Mouse (Mus musculus) ovary, postnatal 10 days (tissue): Measurements from ENCODE around the gene Raver1.
A peak's percentile ranks its signal among the peaks of the same experiment; 100 is the strongest.

Experiments
- DNase-seq: peaks from one replicate; pipeline ENCODE4 v3.0.0; 2022; ENCODE audit warnings: low spot score

Raver1 gene

DNA sequence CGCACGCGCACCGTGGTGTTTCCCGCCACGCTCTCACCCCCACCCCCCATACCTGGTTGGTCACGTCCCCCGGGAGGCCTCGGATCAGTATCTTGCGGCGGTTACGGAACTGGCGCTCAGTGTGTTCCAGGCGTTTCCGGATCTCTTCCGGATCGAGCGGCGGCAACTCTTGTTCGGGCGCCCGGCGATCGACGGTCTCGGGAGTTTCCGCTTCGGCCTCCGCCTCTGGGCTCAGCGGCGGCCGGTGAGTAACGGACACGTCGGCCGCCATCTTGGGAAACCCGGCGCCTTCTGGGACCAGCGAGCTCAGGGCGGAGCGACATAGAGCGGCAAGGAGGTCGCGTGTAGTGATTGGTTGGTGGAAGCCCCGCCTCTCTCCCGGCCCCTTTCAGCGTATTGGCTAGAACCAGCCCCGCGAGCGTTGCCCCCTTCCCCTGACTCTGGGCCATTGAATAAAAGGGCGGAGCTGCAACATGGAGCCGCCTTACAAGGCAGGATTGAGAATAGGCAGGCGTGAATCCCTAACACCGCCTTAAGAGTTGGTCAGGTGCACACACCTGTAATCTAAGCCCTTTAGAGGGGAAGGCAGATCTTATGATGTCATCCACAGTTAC is at the start of gene Raver1, which contains the start of gene Gm38431:
TSS of gene Raver1 (minus strand) at position 302 of the 614 bp plus-strand sequence.
TSS of gene Gm38431 (minus strand) at position 291 of the 614 bp plus-strand sequence.
- DNase-seq = peak; percentile 84

DNA sequence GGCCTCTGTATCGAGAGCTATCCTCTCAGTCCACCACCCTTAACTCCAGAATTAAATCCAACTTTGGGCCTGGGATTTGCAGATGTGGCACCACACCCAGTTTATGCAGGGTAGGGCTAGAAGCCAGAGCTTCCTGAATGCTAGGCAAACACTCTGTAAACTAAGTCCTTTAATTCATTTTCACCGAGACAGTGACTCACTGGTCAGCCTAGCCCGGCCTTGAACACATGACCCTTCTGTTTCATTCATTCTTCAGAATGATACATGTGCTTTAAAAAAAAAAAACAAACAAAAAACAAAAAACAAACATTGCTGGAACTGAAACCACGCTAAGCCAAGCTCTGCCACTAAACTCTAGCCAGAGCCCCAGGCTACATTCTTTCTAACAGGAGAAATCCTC is 46.6 kb upstream of the Raver1 start:
- no peak for DNase-seq

DNA sequence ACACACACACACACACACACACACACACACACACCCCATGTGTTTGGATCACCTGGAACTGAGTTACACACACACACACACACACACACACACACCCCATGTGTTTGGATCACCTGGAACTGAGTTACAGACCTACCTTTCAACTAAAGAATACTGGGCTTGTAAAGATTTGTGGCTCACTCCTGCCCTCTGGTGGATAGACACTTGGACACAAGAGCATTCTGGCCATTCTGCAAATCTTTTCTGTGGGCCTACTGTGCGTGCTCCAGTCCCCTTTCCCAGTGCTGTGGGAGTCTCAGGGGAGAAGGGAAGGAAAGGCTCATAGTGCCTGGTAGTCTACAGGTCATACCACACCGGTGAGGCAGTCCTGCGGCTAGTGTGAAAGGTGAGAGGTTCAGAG is 45.4 kb upstream of the Raver1 start:
- no peak for DNase-seq

DNA sequence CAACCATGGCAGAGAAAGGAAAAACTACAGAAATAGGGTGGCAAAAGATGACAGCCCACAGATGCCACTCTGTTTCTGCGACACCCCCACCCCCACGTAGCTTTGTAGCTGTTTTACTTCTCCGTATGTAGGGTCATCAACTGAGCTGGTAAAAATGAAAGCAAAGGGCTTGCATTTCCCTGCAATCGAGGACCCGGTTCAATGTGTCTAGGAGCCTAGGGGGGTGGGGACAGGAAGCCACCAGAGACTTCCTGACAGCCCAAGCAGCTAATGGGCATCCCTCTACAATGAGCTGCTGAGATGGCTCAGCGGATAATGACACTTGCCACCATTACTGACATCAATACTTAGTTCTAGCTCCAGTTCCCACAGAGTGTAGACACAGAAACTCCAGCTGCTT is 44.6 kb upstream of the Raver1 start:
- no peak for DNase-seq

DNA sequence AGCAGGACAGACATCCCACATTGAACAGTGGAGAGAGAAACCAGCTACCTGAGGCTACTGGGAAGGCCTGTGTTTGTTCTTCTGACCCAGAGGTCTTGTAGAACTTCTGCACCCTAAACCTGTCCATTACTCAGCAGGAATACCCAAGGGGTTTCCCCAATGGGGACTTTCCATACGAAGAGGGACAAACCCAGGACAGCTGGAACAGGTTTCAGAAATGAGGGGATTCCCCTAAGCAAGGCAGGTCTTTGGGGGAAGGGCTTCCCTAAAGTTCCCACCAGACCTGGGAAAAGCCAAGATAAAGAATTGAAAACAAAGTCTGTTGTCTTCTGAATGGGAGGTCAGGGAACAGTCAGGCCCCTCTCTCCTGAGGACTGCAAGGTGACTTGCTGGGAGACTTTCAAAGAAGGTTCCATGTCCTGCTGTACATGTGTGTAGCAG is 44.2 kb upstream of the Raver1 start:
- no peak for DNase-seq

DNA sequence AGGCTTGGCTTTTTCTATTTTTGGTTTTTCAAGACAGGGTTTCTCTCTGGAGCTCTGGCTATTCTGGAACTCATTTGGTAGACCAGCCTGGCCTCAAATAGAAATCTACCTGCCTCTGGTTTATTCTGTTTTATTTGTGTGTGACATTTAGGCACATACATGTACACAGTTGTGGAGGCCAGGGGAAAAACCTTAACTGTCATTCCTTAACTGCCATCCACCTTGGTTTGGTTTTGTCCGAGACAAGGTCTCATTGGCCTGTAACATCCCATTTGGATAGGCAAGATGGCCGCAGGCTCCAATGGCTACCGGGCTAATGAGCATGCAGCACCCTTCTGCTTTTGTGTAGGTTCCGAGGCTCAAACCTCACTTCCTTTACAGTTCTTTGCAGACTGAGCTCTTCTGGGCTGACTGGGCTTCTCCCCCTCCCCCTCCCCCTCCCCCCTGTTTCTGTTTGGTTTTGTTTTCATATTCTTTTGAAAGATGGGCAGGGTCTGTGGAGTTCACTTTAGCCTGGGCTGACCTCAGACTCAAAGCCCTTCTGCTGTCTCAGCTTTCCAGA is 43.6 kb upstream of the Raver1 start:
- DNase-seq = no peak

DNA sequence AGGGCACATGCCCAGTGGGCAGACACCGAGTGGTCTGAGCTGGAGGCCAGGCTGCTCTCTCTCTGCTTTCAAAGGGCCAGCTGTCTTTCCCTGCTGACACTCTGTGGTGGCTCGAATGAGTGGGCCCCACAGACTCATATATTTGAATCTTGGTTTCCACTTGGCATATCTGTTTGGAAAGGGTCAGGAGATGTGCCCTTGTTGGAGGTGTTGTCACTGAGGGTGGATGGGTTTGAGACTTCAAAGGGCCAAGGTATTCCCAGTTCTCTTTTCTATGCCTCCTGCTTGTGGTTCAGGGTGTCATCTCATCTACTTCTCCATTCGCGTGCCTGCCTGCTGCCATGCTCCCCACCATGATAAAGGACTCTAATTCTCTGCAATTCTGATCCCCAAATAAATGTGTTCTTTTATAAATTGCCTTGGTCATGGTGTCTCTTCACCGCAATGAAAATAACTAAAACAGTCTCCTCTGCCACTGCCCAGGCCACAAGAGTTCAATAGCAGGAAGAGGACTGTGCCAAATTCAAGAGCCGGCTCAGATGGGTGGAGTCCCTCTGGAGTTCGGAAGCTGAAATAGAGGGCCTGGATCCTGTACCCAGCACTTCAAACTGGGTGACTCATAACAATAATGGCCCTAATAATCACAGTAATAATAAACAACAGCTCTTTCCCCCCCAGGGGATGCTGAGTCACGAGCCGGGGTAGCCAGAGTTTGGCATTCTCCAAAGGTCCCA is 43.0 kb upstream of the Raver1 start:
- DNase-seq = no peak

DNA sequence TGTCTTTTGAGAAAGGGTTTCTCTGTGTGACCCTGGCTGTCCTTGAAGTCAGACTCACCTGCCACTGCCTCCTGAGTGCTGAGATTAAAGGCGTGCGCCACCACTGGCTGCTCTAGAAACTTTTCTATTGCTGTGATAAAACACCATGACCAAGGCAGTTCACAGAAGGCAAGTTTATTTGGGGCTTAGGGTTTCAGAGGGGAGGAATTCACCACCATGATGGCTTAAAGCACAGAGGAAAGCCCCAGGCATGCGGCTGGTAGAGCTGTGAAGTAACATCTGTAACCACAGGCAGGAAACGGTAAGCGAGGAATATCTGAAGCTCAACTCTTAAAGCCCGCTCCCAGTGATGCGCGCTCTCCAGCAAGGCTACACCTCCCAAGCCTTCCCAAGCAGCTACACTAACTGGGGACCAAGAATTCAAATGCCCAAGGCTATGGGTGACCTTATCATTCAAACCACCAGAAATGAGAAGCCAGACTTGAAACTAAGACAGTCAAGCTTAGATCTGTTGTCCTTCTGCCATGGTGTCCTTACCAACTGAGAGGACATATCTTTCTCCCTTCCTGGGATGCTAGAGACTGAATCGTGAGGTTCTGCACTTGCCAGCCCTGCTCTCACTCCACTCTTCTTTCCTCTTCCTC is 41.4 kb upstream of the Raver1 start:
- DNase-seq = no peak

DNA sequence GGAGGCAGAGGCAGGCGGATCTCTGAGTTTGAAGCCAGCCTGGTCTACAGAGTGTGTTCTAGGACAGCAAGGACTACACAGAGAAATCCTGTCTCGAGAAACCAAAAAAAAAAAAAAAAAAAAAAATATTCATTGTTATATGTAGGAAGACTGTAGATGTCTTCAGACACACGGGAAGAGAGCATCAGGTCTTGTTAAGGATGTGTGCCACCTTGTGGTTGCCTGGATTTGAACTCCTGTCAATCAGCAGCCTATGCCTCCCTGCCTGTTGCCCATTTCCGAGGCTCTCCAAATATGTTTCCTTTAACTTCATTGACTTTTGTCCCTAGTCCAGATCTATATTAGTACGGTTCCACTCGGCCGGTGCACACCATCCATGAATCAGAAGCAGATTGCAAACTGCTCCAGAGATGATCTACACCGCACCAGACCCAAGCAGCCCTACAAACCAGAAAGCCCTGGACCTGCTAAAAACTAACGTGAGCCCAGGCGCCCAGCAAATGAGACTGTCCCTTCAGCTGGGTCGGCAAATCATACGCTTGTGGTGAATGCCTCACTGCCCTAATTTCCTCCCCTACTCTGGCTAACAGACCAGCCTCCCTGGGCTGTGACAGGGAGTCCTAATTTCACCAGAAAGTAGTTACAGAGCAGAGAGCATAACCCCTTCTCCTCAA is 40.4 kb upstream of the Raver1 start:
- no peak for DNase-seq

DNA sequence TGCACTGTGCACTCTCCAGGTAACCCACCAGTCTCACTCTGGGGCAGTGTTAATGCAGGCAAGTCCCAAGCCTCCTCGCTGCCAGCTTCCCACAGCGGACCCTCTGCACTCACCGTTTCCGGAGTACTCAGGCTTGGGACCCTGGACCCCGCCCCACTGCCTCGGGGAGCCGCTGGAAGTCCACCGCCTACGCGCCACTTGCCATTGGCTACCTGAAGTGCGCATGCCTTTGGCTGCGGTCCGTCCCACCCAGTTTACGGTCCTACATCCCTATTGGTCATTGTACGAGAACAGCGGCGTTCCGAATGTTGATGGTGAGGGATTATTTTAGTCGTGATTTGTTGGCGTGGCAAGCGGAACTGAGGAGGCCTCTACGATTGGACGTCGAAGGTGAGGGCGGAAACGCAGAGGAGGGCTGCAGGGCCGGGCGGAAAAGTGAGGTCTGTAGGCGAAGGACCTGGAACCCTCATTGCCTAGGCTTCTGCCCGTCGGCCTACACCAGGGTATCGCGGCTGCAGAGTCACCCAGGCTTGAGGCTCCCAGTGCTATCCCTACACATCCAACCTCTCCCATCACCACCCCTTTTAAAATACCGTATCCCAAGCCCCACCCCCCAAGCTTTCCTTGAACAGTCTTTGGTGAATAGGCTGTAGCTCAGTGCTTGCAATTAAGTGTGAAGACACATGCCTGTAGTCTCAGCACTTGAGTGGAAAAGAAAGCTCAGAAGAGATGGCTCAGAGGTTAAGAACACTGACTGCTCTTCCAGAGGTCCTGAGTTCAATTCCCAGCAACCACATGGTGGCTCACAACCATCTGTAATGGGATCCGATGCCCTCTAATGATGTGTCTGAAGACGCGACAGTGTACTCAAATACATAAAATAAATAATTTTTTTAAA is 39.5 kb upstream of the Raver1 start, which contains the start of gene Tyk2:
TSS of gene Tyk2 (minus strand) at position 185 of the 898 bp plus-strand sequence.
- peak; percentile 64 for DNase-seq

DNA sequence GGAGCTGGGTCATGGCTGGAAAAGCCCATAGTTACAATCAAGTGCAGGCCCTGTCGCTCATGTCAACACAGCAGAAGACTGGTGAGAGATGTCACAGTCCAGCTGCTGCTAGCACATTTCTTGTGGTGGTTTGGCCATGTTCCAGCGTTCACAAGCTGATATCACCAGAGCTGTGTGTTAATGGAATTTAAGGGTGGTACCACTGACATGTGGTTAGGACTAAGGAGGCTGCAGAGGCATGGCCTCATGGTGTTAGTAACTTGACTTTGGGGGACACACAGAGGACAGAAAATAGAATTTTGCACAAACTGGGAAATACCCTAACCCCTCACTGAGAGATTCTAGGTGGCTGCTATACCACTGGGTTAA is 34.4 kb upstream of the Raver1 start:
- DNase-seq = no peak

DNA sequence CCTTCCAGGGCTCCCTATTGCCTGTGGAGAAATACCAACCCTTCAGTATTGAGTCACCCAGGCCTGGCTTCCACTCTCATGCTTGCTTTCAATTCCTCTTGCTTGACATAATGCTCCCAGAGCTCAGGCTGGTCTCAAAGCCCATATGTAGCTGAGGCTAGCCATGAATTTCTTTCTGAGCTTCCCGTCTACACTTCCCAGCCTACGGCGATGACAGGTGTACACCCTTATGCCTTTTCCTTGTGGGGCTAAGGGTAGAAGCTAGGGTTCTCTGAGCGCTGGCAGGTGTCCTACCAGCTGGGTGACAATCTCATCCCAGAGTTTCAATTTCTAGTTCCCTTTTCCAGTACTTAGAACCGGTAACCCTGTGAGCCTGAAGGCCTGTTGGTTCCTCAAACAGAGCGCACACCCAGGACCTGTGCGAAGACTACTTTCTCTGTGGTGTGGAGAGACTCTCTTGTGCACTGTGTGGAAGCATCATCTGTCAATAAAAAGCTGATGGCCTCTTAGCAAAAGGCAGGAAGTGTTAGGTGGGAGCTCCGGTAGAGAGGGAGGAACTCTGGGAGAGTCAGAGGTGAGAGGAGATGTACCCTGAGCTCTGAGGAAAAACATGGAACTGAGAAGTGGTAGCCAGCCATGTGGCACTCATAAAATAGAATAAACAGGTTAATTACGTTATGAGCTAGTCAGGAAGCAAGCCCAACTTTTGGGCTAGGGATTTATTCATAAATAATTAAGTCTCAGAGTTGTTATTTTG is 33.9 kb upstream of the Raver1 start:
- no peak for DNase-seq

DNA sequence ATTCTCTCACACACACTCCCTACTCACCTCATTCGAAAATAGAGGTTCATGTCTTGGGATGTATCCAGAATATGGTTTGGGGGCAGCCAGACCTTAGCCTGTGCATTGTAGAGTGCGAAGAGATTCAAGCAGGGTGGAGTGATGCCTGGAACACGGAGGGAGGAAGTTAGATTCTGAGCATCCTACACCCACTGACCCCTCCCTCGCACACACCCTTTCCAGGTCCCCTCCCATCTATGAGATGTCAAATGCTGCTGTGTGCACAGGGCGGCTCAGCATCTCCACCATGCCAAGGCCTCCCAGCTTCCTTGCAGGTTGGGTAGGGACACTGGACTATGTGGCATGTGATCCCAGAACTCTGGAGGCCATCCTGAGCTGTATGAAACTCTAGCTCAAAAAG is 33.0 kb upstream of the Raver1 start:
- no peak for DNase-seq

DNA sequence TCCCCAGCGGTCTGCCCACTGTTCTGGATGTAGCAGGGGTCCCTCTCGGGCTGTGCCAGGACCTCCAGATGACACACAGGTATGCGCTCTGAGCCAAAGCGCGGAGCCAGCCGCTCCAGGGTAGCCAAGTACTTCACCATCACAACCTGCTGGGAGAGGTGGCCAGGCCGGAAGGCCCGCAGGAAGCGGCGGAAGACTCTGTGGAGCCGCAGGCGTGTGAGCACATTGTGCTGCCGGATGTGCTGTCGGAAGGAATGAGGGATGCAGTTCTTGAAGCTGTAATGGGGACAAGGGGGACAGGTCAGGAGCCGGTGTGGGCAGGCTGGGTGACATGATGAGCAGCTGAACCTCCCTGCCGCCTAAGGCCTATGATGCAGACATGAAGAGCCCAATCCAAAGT is 29.7 kb upstream of the Raver1 start:
- no peak for DNase-seq

DNA sequence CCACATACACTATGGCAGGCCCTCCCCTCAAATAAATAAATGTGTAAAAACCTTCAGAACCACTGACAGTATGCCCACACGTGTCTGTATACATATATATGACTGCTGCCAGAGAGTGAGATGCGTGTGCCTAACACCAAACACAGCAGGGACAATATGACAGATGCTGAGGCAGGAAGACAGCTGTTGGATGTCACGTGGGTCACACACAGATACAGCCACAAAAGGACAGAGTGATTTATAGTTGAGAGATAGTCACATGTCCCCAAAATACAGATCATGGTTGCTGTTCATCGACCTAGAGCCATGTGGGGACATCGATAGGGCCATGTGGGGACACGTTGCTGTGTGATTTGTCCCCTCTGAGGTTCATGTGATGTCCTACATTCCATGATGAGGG is 25.3 kb upstream of the Raver1 start:
- DNase-seq = no peak

DNA sequence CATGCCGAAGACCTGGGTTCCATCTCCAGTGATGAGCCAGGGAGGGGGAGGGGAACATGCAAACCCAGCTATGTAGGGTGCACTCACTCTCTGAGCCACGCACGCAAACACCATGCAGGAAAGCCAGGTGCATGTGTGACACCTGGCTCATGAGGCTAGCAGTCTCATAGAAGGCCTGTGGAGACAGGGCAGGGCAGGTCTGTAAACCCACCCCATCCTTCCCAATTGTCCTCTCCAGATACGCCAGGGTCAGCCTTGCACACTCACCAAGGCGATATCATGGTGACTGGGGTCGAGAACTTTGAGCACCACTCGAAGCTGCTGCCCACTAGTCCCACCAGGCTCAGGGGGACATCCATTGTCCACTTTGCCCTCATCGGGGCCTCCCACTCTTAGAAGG is 23.3 kb upstream of the Raver1 start:
- DNase-seq = no peak

DNA sequence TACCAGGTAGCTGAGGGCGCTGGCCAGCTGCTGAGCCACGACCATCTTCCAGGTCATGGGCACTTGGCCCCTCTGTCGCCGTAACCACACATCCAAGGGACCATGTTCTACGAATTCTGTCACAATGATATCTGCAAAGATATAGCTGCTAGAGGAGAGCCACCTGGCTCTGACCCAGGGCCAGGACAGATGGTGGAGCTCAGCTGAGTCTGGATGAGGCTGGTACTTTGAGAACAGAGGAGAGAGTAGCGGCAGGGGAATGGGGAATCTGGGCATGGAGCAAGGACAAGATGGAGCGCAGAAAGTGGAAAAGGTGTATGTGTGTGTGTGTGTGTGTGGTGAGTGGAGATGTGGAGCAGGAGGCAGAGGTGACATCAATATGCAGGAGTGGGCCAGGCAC is 22.4 kb upstream of the Raver1 start:
- DNase-seq = no peak

DNA sequence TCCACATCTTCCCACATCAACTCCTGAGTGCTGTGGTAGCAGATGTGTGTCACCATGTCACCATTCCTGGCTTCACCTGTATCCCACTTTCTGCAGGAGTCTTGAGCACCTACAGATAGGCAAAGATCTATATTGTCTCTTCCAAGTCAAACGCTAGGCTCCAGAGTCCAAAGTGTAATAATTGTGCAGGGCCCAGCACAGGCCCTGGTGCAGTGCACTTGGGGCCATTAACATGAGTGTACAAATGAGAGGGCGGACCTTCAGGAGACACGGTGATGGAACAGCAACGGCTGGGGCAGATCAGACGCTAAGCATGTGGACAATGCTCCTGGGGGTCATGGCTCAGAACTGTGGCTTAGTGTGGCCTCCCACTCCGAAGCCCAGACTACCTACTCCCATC is 21.9 kb upstream of the Raver1 start:
- DNase-seq = no peak

DNA sequence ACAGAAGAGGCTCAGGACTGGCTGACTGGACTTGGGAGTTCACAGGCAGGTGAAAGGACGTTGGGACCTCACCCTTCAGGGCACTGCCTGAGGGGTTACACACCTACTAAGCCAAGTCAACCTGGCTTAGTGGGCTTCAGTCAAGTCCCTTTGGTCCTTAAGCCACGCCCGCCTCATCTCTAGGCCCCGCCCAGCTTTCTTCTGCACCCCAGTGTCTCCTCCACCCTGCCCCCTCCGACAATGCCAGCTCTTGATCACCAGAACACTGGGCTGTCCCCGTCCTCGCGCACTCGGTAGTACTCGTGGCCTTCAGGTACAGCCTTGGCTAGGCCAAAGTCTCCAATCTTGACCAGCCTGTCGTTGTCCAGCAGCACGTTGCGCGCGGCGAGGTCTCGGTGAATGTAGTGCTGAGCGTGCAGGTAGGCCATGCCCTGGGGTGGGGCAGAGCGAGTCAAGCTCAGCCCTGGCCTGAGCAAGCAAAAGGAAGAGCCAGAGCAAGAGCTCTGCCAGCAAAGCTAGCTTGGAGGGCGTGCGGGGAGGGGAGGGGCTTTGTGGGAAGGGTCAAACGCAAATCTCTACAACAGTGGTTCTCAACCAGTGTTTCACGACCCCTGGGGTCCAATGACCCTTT is 15.9 kb upstream of the Raver1 start:
- DNase-seq = no peak
